Mouse (Mus musculus) stomach, postnatal 0 days (tissue): ENCODE results near the gene Epb41l2.

ENCODE experiments used
- CTCF ChIP-seq: IDR thresholded peaks from 2 replicates; pipeline ENCODE4 v1.5.1; 2016; ENCODE audit warnings: antibody characterized with exemption, low read depth, mild to moderate bottlenecking, moderate library complexity
- EP300 ChIP-seq: optimal IDR thresholded peaks from 2 replicates; pipeline ENCODE3; 2016; ENCODE audit warnings: antibody characterized with exemption

- TF ChIP-seq CTCF: no peak
- TF ChIP-seq EP300: no peak
Measured at GRCm38 (mm10) chr10:25380746-25381481, 21.3 kb downstream of the Epb41l2 start.
